Mouse (Mus musculus) heart, postnatal 0 days (tissue): ENCODE data around the gene Dmgdh.

Source experiments
- CTCF ChIP-seq: IDR thresholded peaks from 2 replicates; pipeline ENCODE4 v1.5.1; 2016; ENCODE audit warnings: antibody characterized with exemption, control low read depth, low read depth
- EP300 ChIP-seq: IDR thresholded peaks from 2 replicates; pipeline ENCODE4 v1.6.1; 2016; ENCODE audit warnings: antibody characterized with exemption, low read depth

DNA sequence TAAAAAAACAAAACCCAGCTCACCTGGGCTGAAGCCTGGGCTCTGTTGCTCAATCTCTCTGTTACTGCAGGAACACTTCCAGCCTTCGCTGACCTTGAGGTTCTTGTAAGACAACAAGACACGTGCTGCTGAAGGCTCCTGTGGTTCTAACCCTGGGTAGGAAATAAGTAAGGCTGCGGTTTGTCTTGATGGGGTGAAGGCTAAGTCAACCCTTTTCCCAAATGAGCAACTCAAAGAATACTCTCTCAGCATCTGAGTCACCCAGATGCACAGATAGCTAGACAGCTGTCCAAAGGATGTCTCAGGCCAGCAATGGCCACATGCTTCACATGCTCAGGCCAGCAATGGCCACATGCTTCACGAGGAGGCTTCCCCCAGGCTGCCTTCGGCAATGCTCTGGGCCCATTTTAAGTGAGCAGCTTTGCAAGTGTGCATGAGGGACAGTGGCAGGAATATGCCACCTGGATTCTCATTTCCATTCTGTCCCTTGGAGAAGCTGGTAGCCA is 61.0 kb downstream of the Dmgdh start:
- TF ChIP-seq EP300 (no peak), CTCF (no peak)
